In the genomic region with DNA sequence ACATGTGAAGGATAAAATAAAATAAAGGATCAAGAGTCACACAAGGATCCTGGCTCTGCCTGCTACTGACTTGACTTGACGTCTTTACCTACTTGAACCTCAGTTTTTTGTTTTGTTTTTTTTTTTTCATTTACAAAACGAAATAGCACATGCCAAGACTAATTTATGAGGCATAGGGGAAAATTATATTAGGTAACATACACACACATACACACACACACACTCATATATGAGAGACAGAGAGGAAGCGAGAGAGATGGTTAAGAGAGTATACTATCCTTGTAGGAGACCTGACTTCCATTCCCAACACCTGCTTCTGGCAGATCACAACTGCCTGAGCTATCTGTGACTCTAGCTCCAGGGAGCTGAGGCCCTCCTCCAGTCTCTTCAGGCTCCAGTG, we compare ENCODE assay signal across 8 mouse cellular contexts. TPM values are rescaled to one million over a fixed set of nuclear protein-coding genes. Genes with fewer than 3 reads are reported as not detected.
A peak's percentile ranks its signal among the peaks of the same experiment; 100 is the strongest.
DNase-seq lines count a peak whose midpoint lies in the region; ATAC-seq and TF ChIP-seq lines count a peak whose summit lies in the region.

A gene (minus strand): TSS at position 101 of the 400 bp plus-strand sequence.

- no peak within 1 kb of the TSS for H3K9ac ChIP-seq in kidney, postnatal 0 days (ENCODE audit: low read depth, low read length)
- no peak within 1 kb of the TSS for H3K9ac ChIP-seq in intestine, embryonic 14.5 days (ENCODE audit: low read length)

- no peak for ATAC-seq in kidney, postnatal 0 days (replicated peaks; ENCODE audit: low FRiP score, low read depth)
- ATAC-seq in intestine, embryonic 14.5 days (replicated peaks; ENCODE audit: low FRiP score, low TSS enrichment, low read depth): no peak

- H3K4me3 ChIP-seq in kidney, postnatal 0 days (replicated peaks; ENCODE audit: low read depth, low read length): no peak within 1 kb of the TSS
- H3K4me3 ChIP-seq in intestine, embryonic 14.5 days (ENCODE audit: low read depth, low read length): no peak within 1 kb of the TSS
- H3K4me3 ChIP-seq in midbrain, embryonic 10.5 days: peak within 1 kb of the TSS; percentile 84; the same call in 1 of the 2 replicates

- no peaks in the 10 kb centered on the region for H3K36me3 ChIP-seq in kidney, postnatal 0 days (ENCODE audit: insufficient read depth, low read length)
- no peaks in the 10 kb centered on the region for H3K36me3 ChIP-seq in intestine, embryonic 14.5 days (ENCODE audit: control insufficient read depth, insufficient read depth, low read length)
- H3K36me3 ChIP-seq in midbrain, embryonic 10.5 days: peaks cover 27% of the 10 kb centered on the region

- H3K9me3 ChIP-seq in kidney, postnatal 0 days (replicated peaks; ENCODE audit: low read length): no peaks in the 10 kb centered on the region
- H3K9me3 ChIP-seq in intestine, embryonic 14.5 days (ENCODE audit: control insufficient read depth, low read length): no peaks in the 10 kb centered on the region
- H3K9me3 ChIP-seq in midbrain, embryonic 10.5 days (replicated peaks): no peaks in the 10 kb centered on the region

- DNase-seq in kidney, postnatal 0 days (ENCODE audit: low spot score): no peak
- DNase-seq in kidney, adult 18-20 months: no peak
- no peak for DNase-seq in adrenal gland, postnatal 25 days
- no peak for DNase-seq in gastrocnemius, postnatal 14 days
- DNase-seq in intestine, embryonic 14.5 days (ENCODE audit: low spot score): no peak
- no peak for DNase-seq in midbrain, embryonic 10.5 days (ENCODE audit: low spot score)
- DNase-seq in right cerebral cortex, postnatal 10 days (ENCODE audit: low spot score in 2 of 2): no peak
- DNase-seq in cerebellum, postnatal 10 days: no peak

- no peaks in the 10 kb centered on the region for H3K27me3 ChIP-seq in kidney, postnatal 0 days (ENCODE audit: insufficient read depth, low read length)
- H3K27me3 ChIP-seq in intestine, embryonic 14.5 days (replicated peaks; ENCODE audit: control insufficient read depth, insufficient read depth, low read length): peaks cover 15% of the 10 kb centered on the region
- H3K27me3 ChIP-seq in midbrain, embryonic 10.5 days (ENCODE audit: low read depth, poor library complexity, severe bottlenecking): peaks cover 18% of the 10 kb centered on the region

- WGBS in kidney, postnatal 0 days: 78% methylated on average over 3 of the region's 3 CpGs
- 84% methylated on average over 3 of the region's 3 CpGs for WGBS in intestine, embryonic 14.5 days
- WGBS in midbrain, embryonic 10.5 days: 84% methylated on average over 3 of the region's 3 CpGs

- intact Hi-C loops in gastrocnemius, postnatal 14 days (cut with DNase I; ENCODE audit: low total_unique reads): no loop called here

- no peak for TF ChIP-seq CTCF in kidney, postnatal 0 days (IDR thresholded peaks at IDR 0.05; ENCODE audit: low read depth)

- no peak within 1 kb of the TSS for H3K27ac ChIP-seq in kidney, postnatal 0 days
- no peak within 1 kb of the TSS for H3K27ac ChIP-seq in intestine, embryonic 14.5 days (ENCODE audit: low read depth)
- H3K27ac ChIP-seq in midbrain, embryonic 10.5 days (replicated peaks): no peak within 1 kb of the TSS

- H3K4me2 ChIP-seq in kidney, postnatal 0 days (ENCODE audit: low read length): no peak within 1 kb of the TSS
- H3K4me2 ChIP-seq in intestine, embryonic 14.5 days (ENCODE audit: low read length): no peak within 1 kb of the TSS

- H3K4me1 ChIP-seq in kidney, postnatal 0 days (replicated peaks; ENCODE audit: insufficient read depth, low read length): 0 out of 2 replicates have a peak, but pooled peaks cover 5% of the 10 kb centered on the region
- H3K4me1 ChIP-seq in intestine, embryonic 14.5 days (replicated peaks; ENCODE audit: control insufficient read depth, insufficient read depth, low read length): 0 out of 2 replicates have a peak, but pooled peaks cover 17% of the 10 kb centered on the region
- peaks cover 25% of the 10 kb centered on the region for H3K4me1 ChIP-seq in midbrain, embryonic 10.5 days

RNA-seq across cellular contexts. Expression of the gene that starts here (rescaled TPM):
- polyA plus RNA-seq in kidney, postnatal 0 days (2015; fragmentation: Nextera tagmentation; extraction: Ambion mirVana): 33.8 and 36.9 TPM in 2 replicates
- 187 and 192 TPM in 2 replicates for total RNA-seq in adrenal gland, postnatal 25 days (2021)
- total RNA-seq in gastrocnemius, postnatal 14 days (2021): 10 to 100 TPM; 76.5 to 88.0 TPM
- polyA plus RNA-seq in intestine, embryonic 14.5 days (2014; fragmentation: Nextera tagmentation; extraction: Ambion mirVana): 64.7 and 69.8 TPM in 2 replicates
- 39.2 and 46.2 TPM in 2 replicates for polyA plus RNA-seq in midbrain, embryonic 10.5 days (2016; fragmentation: Nextera tagmentation; extraction: Ambion mirVana)
